Mouse (Mus musculus) lung, adult 10 weeks (tissue): ENCODE results near the gene Zfp12. TPM values are rescaled to one million over a fixed set of nuclear protein-coding genes. Genes with fewer than 3 reads are reported as not detected.

Experiments used
- polyA plus RNA-seq: library from polyadenylated mRNA; stranded (reverse); fragments of 350-450 nt; fragmentation: Illumina TruSeq; extraction: RNeasy Lipid Tissue Mini Kit (QIAGEN cat#74804); gene quantifications from one replicate; pipeline ENCODE4 v1.2.3, GENCODE M21; 2014; ENCODE audit warnings: low read depth, low replicate concordance; ENCODE audit not compliant: insufficient read depth

Zfp12 gene
- polyA plus RNA-seq: 6.3 TPM

DNA sequence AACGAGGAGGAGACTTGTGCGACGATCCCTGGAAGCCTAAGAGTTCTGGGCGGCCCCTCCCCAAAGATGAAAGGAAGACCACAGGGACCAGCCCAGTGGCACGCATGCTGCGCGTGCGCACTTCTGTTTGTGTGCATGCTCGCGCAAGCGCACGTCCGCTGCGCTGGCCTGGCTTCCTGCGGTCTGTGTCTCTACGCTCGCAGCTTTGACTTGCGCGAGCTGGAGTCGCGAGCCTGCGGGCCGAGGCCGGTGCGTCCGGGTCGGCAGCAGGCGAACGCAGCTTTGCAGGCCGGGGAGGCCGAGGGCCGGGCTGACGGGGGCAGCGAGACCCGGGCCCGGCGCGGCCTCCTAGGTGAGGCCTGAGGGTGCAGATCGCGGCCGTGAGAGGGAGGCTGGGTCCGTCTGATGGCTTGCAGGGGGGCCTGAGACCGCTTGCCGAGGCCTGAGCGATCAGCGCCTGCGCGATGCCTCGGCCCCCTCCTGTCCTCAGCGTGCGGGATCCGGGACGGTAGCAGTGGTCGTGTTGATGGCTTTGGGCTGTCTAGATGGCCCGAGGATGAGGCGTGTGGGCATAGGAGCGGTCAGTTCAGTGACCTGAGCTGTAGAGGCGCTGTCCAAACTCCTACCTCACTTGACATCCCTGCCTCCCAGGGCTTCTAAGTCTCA is at the start of gene Zfp12:
Gene Zfp12, plus strand, starts transcription at position 136 of the 666 bp plus-strand sequence.

DNA sequence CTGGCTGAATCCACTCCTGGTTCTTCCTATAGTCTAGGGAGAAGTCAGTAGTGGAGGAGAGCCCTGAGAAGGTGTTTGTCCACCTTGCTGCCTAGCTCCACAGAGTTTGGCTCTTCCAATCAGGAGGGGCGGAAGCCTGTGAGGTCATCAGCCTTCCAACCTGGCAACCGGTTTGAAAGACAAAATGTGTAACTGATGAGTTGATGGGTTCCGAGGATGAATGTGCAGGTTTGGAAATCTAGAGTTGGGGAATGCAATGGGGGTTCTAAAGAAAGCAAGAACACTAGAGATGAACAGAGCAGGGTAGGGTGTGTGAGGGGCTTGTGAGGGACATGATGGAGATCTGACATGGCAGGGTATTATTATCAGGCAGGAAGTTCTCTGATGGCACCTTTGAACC is 8.2 kb upstream of the Zfp12 start, which contains the start of gene Spdye4a:
Gene Spdye4a, minus strand, starts transcription at position 101 of the 400 bp plus-strand sequence.

DNA sequence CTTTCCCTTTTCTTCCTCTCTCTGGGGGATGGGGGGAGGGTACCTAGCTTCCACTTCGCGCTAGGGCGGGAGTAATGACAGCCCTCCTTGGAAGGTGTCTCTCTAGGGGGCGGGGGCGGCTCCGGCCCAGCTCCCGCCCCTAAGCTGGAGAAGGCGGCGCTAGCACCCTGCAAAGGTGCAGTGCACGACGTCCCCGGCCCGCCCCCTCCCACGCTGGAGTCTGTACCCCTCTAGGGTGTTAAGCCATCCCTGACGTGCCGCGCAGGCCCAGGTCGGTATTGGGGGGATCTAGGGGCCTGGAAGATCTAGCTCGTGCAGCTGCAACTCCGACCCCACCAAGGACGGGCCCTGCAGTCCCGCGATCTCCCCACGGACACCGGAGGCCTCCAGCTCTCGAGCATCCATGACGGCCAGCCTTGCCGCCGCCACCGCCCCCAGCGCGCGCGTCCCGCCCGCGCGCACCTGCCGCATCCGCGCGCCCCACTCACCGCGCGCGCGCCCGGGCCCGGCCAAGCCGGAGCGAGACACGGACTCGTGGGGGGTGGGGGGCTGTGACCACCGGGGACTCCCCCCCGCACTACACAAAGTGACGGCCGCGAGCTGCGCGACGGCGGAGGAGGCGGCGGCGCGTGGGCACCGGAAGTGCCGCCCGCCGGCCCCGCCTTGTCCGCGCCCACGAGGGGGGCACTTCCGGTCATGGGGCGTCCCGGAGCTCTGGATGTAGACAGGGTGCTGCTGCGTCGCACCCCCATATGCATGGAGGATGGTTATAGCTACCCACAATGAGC is 34.6 kb downstream of the Zfp12 start, which contains the start of gene Zfp316:
Gene Zfp316, minus strand, starts transcription at position 660 of the 788 bp plus-strand sequence.

DNA sequence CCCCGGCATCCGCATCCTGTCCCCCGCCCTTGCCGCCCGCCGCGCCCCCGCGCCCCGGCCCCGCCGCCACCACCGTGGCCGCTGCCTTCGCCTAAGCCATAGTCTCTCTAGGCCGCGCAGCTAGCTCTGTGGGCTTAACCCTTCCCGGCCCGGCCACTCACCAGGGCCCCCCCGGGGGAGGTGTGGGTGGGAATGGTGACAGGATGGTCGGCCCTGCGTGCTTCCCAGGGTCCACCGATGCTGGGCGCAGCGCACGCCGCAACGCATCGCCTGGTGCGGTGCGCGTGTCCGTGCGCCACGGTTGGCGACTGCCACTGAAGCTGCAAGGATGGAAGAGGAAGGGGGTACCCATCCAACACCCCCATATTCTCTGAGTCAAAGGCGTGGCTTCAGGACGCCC is 58.4 kb downstream of the Zfp12 start, which contains the start of gene Zfp853:
Gene Zfp853, minus strand, starts transcription at position 220 of the 400 bp plus-strand sequence.

Other genes starting within 250 kb of the Zfp12 start
- 12.5 TPM for gene Rnf216, start 122.2 kb upstream of the Zfp12 start, polyA plus RNA-seq
- not detected for gene Olfr718-ps1, start 87.6 kb upstream of the Zfp12 start, polyA plus RNA-seq
- gene Rbak, start 54.4 kb upstream of the Zfp12 start, polyA plus RNA-seq: 4.4 TPM
- not detected for gene Spdye4b, start 54.1 kb upstream of the Zfp12 start, polyA plus RNA-seq
- not detected for gene Spdye4a, start 8.3 kb upstream of the Zfp12 start, polyA plus RNA-seq
- gene Zfp316, start 34.9 kb downstream of the Zfp12 start, polyA plus RNA-seq: 1.5 TPM
- 0.12 TPM for gene Zfp853, start 58.5 kb downstream of the Zfp12 start, polyA plus RNA-seq
- gene E130309D02Rik, start 80.2 kb downstream of the Zfp12 start, polyA plus RNA-seq: 16.0 TPM
- gene Zdhhc4, start 94.1 kb downstream of the Zfp12 start, polyA plus RNA-seq: 30.8 TPM
- not detected for gene Grid2ip, start 122.2 kb downstream of the Zfp12 start, polyA plus RNA-seq
- gene Kdelr2, start 168.7 kb downstream of the Zfp12 start, polyA plus RNA-seq: 69.7 TPM
- 6.4 TPM for gene Daglb, start 229.4 kb downstream of the Zfp12 start, polyA plus RNA-seq